Mouse (Mus musculus): ENCODE results near the gene Gm49396. TPM values are rescaled to one million over a fixed set of nuclear protein-coding genes. Genes with fewer than 3 reads are reported as not detected.
A peak's percentile ranks its signal among the peaks of the same experiment; 100 is the strongest.

Gene Gm49396
- polyA plus RNA-seq, 1 experiment from 2014 or later, result 12.1 TPM

DNA sequence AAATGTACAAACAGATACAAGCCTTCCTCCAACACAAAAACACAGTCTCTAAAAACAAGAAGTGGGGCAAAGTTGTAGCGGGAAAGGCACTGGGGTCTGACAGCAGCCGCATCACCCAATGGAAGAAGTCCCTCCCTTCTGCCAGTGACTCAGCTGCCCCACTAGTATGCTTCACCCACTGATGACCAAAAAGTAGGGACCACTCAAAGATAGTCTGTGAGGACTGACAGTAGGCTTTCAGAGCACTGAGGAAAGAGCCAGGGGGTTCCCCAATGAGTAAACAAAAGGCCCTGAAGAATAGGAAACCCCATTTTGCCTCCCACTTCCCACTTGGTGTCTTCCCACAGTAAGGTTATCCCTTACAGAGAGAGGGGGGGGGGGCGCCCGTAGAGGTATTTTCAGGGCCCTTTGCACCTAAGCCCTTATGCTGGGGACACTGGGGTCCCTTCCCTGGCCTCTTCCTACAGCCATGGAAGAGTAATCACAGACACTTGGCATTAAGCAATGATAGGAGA lies 31.4 kb downstream of the Gm49396 start:
- H3K36me3 ChIP-seq (ENCODE audit: control insufficient read depth, insufficient read depth, low read length), result no peaks in the 10 kb centered on the region
- H3K9ac ChIP-seq (ENCODE audit: low read length), result no peak overlapping the region
- no peak overlapping the region for H3K27ac ChIP-seq (ENCODE audit: low read depth, low read length)
- no peaks in the 10 kb centered on the region for H3K27me3 ChIP-seq (ENCODE audit: control insufficient read depth, insufficient read depth, low read length)
- ATAC-seq (replicated peaks; ENCODE audit: low FRiP score) (no peak), DNase-seq (ENCODE audit: low spot score) (no peak)
- no peaks in the 10 kb centered on the region for H3K9me3 ChIP-seq (ENCODE audit: control insufficient read depth, low read length)
- WGBS, result 60% methylated on average over 4 of the region's 4 CpGs
- no peak overlapping the region for H3K4me2 ChIP-seq (ENCODE audit: low read depth, low read length, severe bottlenecking)
- no peak overlapping the region for H3K4me3 ChIP-seq (ENCODE audit: low read depth, low read length)
- no peaks in the 10 kb centered on the region; the same call in 1 of the 2 replicates for H3K4me1 ChIP-seq (replicated peaks; ENCODE audit: control insufficient read depth, insufficient read depth, low read length)

DNA sequence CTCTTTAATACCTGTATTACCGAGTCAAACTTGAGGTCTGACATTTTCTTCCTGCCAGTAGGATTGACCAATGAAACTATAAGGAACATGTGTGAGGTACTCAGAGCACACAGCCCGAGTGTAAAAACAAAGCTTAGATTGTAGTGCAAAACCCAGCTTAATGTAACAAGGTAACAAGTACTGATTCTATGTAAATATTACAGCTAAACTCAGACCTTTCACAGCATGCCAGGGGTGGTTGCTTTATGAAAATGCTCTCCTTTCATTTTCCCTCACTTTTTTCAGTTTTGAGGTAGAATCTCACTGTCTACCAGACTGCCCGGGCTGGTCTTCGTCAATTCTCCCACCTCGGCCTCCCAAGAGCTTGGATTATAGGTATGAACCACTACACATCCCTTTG lies 32.9 kb downstream of the Gm49396 start:
- no peak for DNase-seq (ENCODE audit: low spot score)

DNA sequence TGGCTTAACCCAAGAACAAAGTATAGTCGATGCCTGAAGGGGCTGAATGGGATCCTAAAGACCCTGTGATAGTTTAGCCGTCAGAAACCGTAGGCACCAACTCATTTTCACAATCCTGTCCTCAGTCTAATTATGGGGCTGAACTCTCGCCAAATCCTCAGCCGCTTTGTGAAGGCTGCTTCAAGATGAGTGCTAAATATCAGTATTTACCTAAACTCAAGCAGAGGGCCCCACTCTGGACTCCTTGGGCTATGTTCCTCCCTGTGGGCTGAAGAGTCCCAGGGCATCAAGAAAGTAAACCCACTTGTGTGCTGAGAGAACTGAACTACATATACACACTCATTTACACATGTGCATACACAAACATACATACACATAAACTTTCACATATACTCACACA lies 33.7 kb downstream of the Gm49396 start:
- WGBS, result 75% methylated on average over 5 of the region's 5 CpGs
- no peak for DNase-seq (ENCODE audit: low spot score)
- H3K27me3 ChIP-seq (ENCODE audit: control insufficient read depth, insufficient read depth, low read length), result no peaks in the 10 kb centered on the region
- no peak overlapping the region for H3K4me2 ChIP-seq (ENCODE audit: low read depth, low read length, severe bottlenecking)
- no peaks in the 10 kb centered on the region for H3K36me3 ChIP-seq (ENCODE audit: control insufficient read depth, insufficient read depth, low read length)
- H3K27ac ChIP-seq (ENCODE audit: low read depth, low read length), result no peak overlapping the region
- no peak for ATAC-seq (replicated peaks; ENCODE audit: low FRiP score)
- H3K9ac ChIP-seq (ENCODE audit: low read length), result no peak overlapping the region
- H3K4me3 ChIP-seq (ENCODE audit: low read depth, low read length), result no peak overlapping the region
- H3K9me3 ChIP-seq (ENCODE audit: control insufficient read depth, low read length), result no peaks in the 10 kb centered on the region
- H3K4me1 ChIP-seq (replicated peaks; ENCODE audit: control insufficient read depth, insufficient read depth, low read length), result no peaks in the 10 kb centered on the region

More for the DNA sequence above, 32.9 kb downstream of the Gm49396 start:
- no peak overlapping the region; the same call in 1 of the 2 replicates for H3K9ac ChIP-seq (ENCODE audit: low read length)
- H3K4me2 ChIP-seq (ENCODE audit: low read depth, low read length, severe bottlenecking), result no peak overlapping the region
- ATAC-seq (replicated peaks; ENCODE audit: low FRiP score), result no peak
- no peaks in the 10 kb centered on the region for H3K27me3 ChIP-seq (ENCODE audit: control insufficient read depth, insufficient read depth, low read length)
- H3K4me3 ChIP-seq (ENCODE audit: low read depth, low read length), result no peak overlapping the region
- no peaks in the 10 kb centered on the region for H3K36me3 ChIP-seq (ENCODE audit: control insufficient read depth, insufficient read depth, low read length)
- 86% methylated on average over 5 of the region's 5 CpGs for WGBS
- H3K27ac ChIP-seq (ENCODE audit: low read depth, low read length), result no peak overlapping the region
- H3K9me3 ChIP-seq (ENCODE audit: control insufficient read depth, low read length), result no peaks in the 10 kb centered on the region
- no peaks in the 10 kb centered on the region for H3K4me1 ChIP-seq (replicated peaks; ENCODE audit: control insufficient read depth, insufficient read depth, low read length)

DNA sequence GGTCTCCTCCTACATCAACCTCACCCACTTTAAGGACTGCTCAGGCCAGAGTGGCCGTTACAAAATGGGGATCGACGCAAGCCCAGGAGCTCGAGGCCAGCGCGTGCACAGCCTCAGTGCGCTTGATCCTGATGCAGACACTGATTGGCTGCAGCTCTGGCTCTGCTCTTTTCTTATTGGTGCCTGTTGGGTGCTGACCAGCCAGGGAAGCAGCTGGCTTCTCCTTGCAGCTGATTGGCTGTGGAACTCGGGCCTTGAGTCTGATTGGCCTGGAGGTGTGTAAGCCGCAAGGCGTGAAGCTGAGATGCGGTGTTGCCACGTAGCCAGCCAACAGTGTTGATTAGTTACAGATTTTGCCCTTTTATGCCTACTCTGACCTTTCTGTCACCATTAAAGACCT lies 35.6 kb downstream of the Gm49396 start, which contains the start of gene Zbtb32:
Zbtb32 (minus strand) TSS at position 124 of the 400 bp plus-strand sequence.
- WGBS, result 93% methylated on average over 12 of the region's 12 CpGs
- H3K9ac ChIP-seq (ENCODE audit: low read length), result no peak within 1 kb of the TSS
- no peaks in the 10 kb centered on the region for H3K36me3 ChIP-seq (ENCODE audit: control insufficient read depth, insufficient read depth, low read length)
- H3K27ac ChIP-seq (ENCODE audit: low read depth, low read length), result no peak within 1 kb of the TSS
- DNase-seq (ENCODE audit: low spot score) (no peak), ATAC-seq (replicated peaks; ENCODE audit: low FRiP score) (no peak)
- no peaks in the 10 kb centered on the region for H3K27me3 ChIP-seq (ENCODE audit: control insufficient read depth, insufficient read depth, low read length)
- H3K4me3 ChIP-seq (ENCODE audit: low read depth, low read length), result no peak within 1 kb of the TSS
- H3K4me2 ChIP-seq (ENCODE audit: low read depth, low read length, severe bottlenecking), result peak within 1 kb of the TSS; percentile 26; the same call in 1 of the 2 replicates
- no peaks in the 10 kb centered on the region for H3K9me3 ChIP-seq (ENCODE audit: control insufficient read depth, low read length)
- no peaks in the 10 kb centered on the region for H3K4me1 ChIP-seq (replicated peaks; ENCODE audit: control insufficient read depth, insufficient read depth, low read length)

DNA sequence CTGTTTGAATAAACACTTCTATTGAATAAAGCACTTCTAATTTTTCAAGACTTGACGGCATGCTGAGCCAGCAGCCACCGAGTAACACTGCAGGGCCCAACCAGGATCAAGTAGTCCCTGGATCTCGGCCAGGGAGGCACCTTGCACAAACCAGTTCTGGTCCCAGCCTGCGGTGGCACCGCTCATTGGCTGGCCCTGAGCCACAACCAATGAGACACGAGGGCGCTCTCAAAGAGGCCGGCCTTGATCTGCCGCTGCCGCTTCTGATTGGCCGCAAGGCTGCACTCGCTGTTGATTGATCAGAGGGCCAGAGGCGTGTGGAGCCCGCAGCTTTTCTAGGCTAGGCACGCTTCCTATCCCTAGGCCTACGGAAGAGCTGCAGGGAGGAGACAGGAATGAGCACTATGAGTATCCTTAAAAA lies 36.8 kb downstream of the Gm49396 start:
- Histone ChIP-seq H3K9ac (ENCODE audit: low read length) (no peak overlapping the region), H3K9me3 (ENCODE audit: control insufficient read depth, low read length) (no peaks in the 10 kb centered on the region), H3K4me2 (ENCODE audit: low read depth, low read length, severe bottlenecking) (peak overlapping the region; percentile 26; the same call in 1 of the 2 replicates), H3K27ac (ENCODE audit: low read depth, low read length) (no peak overlapping the region), H3K4me1 (replicated peaks; ENCODE audit: control insufficient read depth, insufficient read depth, low read length) (no peaks in the 10 kb centered on the region), H3K27me3 (ENCODE audit: control insufficient read depth, insufficient read depth, low read length) (no peaks in the 10 kb centered on the region), H3K4me3 (ENCODE audit: low read depth, low read length) (no peak overlapping the region), H3K36me3 (ENCODE audit: control insufficient read depth, insufficient read depth, low read length) (no peaks in the 10 kb centered on the region)
- DNase-seq (ENCODE audit: low spot score) (peak; percentile 92), ATAC-seq (replicated peaks; ENCODE audit: low FRiP score) (peak; percentile 98)
- 3% methylated on average over 16 of the region's 16 CpGs for WGBS

DNA sequence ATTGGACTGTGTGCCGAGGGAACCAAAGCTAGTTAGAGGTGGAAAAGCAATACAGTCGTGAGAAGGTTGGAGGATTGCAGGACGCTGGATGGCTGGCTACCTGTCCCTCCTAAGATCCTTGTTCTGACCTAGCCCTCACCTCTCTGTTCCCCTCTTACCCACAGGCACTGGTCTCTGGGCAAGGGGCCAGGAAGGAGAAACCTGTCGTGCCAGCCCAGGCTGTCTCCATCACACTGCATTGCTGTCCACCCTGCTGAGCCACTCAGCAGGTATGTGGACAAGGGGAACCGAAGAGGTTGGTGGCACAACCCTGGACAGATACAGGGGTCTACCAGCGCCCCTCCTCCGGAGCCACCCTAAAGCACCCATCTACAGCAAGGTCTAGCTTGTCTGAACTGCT lies 37.5 kb downstream of the Gm49396 start:
- H3K27me3 ChIP-seq (ENCODE audit: control insufficient read depth, insufficient read depth, low read length), result no peaks in the 10 kb centered on the region
- DNase-seq (ENCODE audit: low spot score) (no peak), ATAC-seq (replicated peaks; ENCODE audit: low FRiP score) (no peak)
- no peak overlapping the region for H3K4me2 ChIP-seq (ENCODE audit: low read depth, low read length, severe bottlenecking)
- H3K9me3 ChIP-seq (ENCODE audit: control insufficient read depth, low read length), result no peaks in the 10 kb centered on the region
- 76% methylated on average over 7 of the region's 7 CpGs for WGBS
- H3K9ac ChIP-seq (ENCODE audit: low read length), result no peak overlapping the region
- no peak overlapping the region for H3K27ac ChIP-seq (ENCODE audit: low read depth, low read length)
- H3K4me1 ChIP-seq (replicated peaks; ENCODE audit: control insufficient read depth, insufficient read depth, low read length), result no peaks in the 10 kb centered on the region
- H3K4me3 ChIP-seq (ENCODE audit: low read depth, low read length), result no peak overlapping the region
- H3K36me3 ChIP-seq (ENCODE audit: control insufficient read depth, insufficient read depth, low read length), result no peaks in the 10 kb centered on the region

DNA sequence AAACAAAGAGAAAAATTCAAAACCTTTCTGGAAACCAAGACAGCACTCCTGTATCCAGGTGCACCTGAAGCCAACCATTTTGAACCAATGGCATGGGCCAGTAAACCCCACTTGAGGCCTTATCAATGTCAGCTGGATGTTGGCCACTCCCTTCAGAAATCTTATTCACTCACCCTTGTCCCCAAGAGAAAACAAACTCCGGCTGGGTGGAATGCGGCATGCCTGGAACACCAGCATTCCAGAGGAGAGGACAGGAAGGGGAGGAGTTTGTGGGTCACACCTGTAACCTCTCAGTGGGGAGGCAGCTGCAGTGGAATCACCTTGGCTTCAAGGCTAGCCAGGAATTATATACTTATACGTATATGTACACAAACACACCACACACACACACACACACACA lies 39.4 kb downstream of the Gm49396 start:
- Histone ChIP-seq H3K36me3 (ENCODE audit: control insufficient read depth, insufficient read depth, low read length) (no peaks in the 10 kb centered on the region), H3K4me2 (ENCODE audit: low read depth, low read length, severe bottlenecking) (no peak overlapping the region), H3K9me3 (ENCODE audit: control insufficient read depth, low read length) (no peaks in the 10 kb centered on the region), H3K4me1 (replicated peaks; ENCODE audit: control insufficient read depth, insufficient read depth, low read length) (no peaks in the 10 kb centered on the region), H3K27ac (ENCODE audit: low read depth, low read length) (no peak overlapping the region), H3K4me3 (ENCODE audit: low read depth, low read length) (no peak overlapping the region), H3K9ac (ENCODE audit: low read length) (no peak overlapping the region), H3K27me3 (ENCODE audit: control insufficient read depth, insufficient read depth, low read length) (no peaks in the 10 kb centered on the region)
- DNase-seq (ENCODE audit: low spot score) (no peak), ATAC-seq (replicated peaks; ENCODE audit: low FRiP score) (no peak)
- WGBS, result 72% methylated on average over 3 of the region's 3 CpGs

DNA sequence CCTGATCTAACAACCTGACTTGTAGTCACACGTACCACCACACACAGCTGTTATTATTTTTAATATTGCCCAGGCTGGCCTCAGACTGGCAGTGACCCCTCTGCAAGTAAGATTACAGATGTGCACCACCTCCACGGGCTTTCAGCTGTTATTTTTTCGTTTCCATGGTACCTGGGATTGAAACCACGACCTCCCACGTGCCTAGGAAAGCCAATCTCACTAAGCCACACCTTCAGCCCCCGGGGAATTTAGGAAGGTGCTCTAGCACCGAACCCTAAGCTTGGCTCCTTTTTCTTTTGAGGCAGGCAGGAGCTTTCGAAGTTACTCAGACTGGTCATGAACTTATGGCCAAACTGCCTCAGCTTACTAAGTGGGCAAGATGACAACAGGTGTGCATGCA lies 41.3 kb downstream of the Gm49396 start:
- Histone ChIP-seq H3K9me3 (ENCODE audit: control insufficient read depth, low read length) (no peaks in the 10 kb centered on the region), H3K4me2 (ENCODE audit: low read depth, low read length, severe bottlenecking) (no peak overlapping the region), H3K4me3 (ENCODE audit: low read depth, low read length) (no peak overlapping the region), H3K4me1 (replicated peaks; ENCODE audit: control insufficient read depth, insufficient read depth, low read length) (no peaks in the 10 kb centered on the region), H3K9ac (ENCODE audit: low read length) (no peak overlapping the region), H3K27ac (ENCODE audit: low read depth, low read length) (no peak overlapping the region), H3K27me3 (ENCODE audit: control insufficient read depth, insufficient read depth, low read length) (no peaks in the 10 kb centered on the region), H3K36me3 (ENCODE audit: control insufficient read depth, insufficient read depth, low read length) (no peaks in the 10 kb centered on the region)
- WGBS, result 71% methylated on average over 8 of the region's 8 CpGs
- ATAC-seq (replicated peaks; ENCODE audit: low FRiP score) (no peak), DNase-seq (ENCODE audit: low spot score) (no peak)

DNA sequence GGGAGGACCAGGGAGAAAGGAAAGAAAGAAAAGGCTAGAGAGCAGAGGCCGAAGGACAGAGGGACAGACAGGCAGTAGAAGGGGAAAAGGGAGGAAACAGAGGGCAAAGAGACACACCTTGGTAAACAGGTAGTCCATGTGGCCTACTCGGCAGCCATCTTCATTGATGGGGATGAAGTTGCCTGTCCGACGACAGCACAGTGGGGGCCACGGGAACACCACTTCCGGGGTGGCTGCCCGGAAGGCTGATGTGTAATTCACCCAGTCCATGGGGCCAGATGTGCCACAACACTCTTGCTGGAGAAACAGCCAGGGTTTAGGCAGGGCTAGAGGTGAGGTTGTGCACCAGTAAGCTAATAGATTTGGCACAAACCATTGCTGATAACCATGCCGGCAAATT lies 41.8 kb downstream of the Gm49396 start:
- no peak for DNase-seq (ENCODE audit: low spot score)
- Histone ChIP-seq H3K9me3 (ENCODE audit: control insufficient read depth, low read length) (no peaks in the 10 kb centered on the region), H3K9ac (ENCODE audit: low read length) (no peak overlapping the region), H3K36me3 (ENCODE audit: control insufficient read depth, insufficient read depth, low read length) (no peaks in the 10 kb centered on the region), H3K27me3 (ENCODE audit: control insufficient read depth, insufficient read depth, low read length) (no peaks in the 10 kb centered on the region), H3K4me2 (ENCODE audit: low read depth, low read length, severe bottlenecking) (no peak overlapping the region), H3K4me1 (replicated peaks; ENCODE audit: control insufficient read depth, insufficient read depth, low read length) (no peaks in the 10 kb centered on the region), H3K27ac (ENCODE audit: low read depth, low read length) (no peak overlapping the region), H3K4me3 (ENCODE audit: low read depth, low read length) (no peak overlapping the region)
- 89% methylated on average over 8 of the region's 8 CpGs for WGBS
- ATAC-seq (replicated peaks; ENCODE audit: low FRiP score), result no peak
